Mouse (Mus musculus): ENCODE data around the gene Creb5. TPM values are rescaled to one million over a fixed set of nuclear protein-coding genes. Genes with fewer than 3 reads are reported as not detected.

Creb5 gene
- polyA plus RNA-seq, 2 experiments from 2014 or later = 0.52 TPM; not detected in 1

- no peak for ATAC-seq
Observed at GRCm38 (mm10) chr6:53596402-53596801, 309.3 kb downstream of the Creb5 start.

DNA sequence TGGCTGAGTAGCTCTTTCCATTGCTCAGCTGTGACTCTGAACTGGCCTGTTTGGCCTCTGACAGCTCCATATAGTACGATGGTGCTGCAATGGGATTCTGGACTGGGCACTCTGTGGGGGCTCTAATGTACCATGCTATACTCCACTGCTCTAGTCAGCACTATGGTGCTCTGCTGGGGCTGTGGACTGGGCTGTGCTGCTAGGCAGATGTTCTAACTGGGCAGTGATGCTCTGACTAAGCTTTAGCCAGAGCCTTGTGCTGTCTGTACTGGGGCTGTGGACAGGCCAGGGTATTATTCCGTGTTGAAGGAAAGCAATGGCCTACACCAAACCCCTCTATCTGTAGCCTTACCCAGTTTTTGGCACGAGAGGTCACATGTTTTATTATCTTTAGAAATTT is 316.0 kb downstream of the Creb5 start:
- no peak for ATAC-seq

DNA sequence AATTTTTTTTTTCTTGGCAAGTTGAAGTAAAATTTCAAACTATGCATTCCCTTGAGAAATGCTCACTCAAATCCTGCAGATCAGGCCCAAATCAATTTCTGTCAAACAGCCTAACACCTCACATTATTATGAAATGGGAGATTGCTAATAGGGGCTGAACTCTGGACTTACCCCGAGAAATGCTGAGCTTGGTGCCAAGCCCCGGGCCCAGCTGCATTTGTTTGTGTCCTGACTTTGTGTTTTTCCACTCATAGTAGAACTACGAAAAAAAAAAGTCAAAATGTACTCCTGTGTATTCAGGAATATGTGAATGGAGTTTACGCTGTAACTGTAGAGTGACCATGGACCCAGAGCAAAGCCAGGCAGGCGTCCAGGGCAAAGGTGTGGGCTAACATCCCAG is 316.6 kb downstream of the Creb5 start:
- no peak for ATAC-seq

- ATAC-seq = no peak
Observed at GRCm38 (mm10) chr6:53604386-53604785, 317.3 kb downstream of the Creb5 start.

GRCm38 (mm10) chr6:53605184-53605583 is 318.1 kb downstream of the Creb5 start:
- ATAC-seq = no peak

DNA sequence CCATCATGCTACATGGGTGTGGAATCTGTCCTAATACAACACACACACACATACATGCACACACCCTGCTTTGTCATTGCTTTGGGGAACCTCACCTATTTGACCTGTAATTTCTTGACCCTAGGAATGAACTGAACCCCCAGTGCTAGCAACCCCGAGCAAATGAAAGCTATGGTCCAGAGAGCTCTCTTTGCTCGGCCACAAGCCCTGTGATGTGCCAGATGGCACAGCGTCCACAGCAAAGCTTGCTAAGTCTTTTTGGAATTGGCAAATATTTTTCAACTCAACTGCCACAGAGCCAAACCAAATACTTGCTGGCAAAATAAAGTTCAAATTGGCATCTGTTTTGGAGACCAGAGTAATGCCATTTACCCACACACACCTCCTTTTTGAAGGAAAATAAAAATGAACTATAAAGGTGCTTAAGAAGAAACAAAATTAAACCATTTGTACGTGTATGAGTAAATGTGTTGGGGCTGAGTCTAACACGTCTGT is 324.4 kb downstream of the Creb5 start:
- ATAC-seq = no peak

DNA sequence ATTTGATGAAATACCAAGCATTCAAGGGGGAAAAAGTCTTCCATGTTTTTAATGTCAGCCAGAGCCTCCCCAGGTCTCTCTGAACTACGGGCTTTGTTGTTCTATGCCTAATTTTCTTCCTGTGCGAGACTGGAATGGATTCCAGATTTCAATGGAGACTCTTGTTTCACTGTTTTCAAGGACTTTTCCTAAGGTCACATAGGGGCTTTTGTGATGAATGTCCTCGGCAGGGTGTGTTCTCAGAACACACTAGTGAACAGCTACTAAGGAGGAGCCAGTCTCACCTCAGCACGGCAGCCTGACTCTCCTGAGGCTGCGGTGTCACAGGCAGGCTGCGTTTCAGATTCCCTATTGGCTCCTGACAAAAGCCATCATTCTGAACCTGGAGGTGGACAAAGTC is 325.6 kb downstream of the Creb5 start:
- no peak for ATAC-seq

DNA sequence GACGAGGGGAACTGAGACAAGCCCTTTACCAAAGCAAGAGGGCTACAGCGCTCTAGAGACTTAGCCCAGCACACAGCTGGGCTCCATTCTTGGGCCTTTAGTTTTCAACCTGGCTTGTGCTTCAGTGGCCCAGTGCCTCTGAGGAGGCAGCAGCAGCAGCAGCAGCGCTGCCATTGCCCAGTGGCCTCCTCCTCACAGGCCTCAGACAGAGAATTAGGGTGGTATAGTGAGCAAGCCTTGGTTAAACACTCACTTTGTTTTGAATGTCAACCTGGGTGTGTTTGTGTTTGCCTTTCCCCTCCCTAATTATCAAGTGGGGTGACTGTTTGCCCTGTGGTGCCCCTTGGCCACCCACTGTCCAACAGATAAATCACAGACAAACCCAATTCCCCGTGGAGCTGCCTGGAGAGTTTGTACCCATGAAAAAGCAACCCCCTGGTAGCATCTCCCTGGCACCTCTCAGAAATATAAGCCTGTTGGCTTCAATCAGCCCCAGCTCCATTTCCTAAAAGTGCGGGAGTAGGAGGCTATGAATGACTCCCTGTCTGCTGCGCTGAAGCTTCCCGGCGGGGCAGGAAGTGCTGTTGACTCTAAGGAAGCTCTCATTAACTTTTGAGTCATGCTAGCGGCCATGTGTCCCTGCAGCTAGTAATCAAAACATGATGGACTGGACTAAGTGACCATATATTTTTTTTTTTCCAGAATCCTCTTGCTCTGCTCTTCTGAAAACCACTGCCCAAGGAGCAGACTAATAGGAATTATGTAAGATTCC is 328.6 kb downstream of the Creb5 start:
- no peak for ATAC-seq

DNA sequence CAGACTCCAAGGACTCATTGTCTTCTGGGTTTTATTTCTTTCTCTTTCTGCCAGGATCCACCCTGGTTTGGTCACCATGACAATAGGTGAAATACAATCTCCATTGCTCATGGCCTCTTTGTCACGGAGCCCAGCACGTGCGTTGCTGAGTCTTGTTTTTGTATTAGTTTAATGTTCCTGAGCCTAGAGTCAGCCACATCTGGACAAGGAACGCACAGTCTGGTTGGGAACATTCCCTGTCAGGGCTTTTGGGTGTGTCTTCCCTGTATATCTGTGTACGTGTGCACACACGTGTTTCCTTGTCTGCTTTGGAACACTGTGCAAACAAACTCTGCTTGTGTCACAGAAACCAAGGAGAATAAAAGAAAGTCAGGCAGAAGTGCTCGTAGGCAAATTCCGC is 331.1 kb downstream of the Creb5 start:
- no peak for ATAC-seq

DNA sequence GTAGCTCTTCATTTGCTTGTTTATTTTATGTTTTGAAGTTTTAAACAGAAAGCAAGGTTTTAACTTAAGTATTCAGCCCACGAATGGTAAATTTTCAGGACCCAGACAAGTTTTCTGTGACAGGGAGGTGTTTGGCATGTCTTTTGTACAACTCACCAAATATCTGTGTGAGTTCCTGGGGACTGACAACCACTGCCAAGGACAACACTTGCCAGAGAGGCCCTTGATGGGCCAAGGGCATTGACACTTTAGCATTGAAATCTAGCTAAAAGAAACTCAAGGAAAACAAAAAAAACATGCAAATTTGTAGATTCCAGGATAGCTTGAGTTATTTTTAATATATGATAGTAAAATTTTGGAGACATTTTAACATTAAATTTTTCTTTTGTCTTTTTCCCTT is 332.6 kb downstream of the Creb5 start:
- no peak for ATAC-seq

DNA sequence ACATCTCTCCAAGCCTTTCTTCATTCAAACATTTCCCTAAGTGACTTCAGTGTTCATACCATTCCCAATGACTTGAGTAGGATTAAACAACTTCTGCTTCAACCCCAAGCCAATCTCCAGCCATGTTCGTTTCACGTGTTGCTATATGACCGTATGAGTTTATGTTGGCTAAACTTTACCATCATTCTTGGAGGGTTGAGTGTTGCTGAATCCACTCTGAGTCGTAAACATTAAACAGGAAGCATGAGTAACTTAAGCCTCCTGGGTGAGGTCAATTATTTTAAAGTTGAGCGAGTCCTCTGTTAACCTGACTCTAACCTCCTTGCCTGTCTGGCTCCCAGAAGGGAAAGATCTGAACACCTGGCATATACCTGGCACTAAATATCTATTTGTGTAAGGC is 334.2 kb downstream of the Creb5 start:
- ATAC-seq = no peak

DNA sequence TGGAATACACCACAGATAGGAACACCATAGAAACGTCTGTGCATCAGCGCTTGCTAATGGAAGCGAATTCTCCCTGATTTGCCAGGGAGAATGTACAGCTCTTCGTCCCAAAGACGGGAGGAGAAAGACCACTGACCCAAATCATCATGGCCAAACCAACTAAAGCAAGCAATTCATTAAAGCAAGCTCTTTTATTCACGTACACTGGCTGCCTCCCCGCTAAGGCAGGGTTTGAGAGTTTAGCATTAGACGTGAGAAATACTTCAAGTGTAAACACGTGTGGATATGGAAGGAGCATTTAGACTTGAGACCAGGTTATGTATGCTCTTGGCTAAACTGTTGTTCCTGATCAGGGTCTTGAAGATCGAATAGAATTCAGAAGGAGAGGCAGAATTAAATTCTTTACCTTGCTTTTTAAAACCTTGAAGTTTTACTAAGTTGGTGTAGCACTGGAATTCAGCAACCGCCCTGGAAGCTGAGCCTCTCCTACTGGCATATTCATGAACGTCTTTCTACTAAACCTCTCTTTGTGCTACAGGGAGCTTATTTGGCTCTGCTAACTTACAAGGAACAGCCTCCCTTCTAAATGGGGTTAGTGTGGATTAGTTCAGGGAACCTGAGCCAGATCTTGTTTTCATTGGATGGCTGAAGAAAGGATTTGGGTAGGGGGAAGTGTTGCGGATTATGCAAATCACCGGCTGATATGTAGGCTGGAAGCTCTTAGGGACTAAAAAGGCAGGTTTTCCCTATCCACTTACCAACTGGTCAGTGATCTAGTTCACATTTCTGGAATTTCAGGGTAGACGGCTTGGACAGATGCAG is 337.6 kb downstream of the Creb5 start:
- ATAC-seq = no peak

DNA sequence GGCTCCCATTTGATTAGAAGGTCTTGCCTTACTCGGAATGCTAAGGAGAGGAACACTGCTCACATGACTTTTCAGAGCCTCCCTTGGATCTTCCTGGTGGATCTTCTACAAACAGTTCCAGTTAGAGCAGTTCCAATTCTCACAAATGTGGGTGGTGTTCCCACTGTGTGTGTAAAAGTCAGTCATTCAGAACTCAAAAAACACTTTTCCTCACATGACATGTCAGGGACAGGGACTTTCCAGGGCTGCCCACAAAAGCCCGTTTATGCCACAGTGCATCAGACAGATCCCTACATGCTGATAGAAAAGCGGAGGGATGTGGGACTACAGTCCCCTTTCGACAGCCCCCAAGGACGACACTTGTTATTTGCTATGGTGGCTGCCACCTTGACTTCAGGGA is 339.0 kb downstream of the Creb5 start:
- ATAC-seq = no peak

GRCm38 (mm10) chr6:53628714-53629113 is 341.6 kb downstream of the Creb5 start:
- no peak for ATAC-seq

GRCm38 (mm10) chr6:53635453-53635852 is 348.4 kb downstream of the Creb5 start:
- ATAC-seq = no peak

- ATAC-seq = no peak
Observed at GRCm38 (mm10) chr6:53637356-53638351, 350.6 kb downstream of the Creb5 start.

DNA sequence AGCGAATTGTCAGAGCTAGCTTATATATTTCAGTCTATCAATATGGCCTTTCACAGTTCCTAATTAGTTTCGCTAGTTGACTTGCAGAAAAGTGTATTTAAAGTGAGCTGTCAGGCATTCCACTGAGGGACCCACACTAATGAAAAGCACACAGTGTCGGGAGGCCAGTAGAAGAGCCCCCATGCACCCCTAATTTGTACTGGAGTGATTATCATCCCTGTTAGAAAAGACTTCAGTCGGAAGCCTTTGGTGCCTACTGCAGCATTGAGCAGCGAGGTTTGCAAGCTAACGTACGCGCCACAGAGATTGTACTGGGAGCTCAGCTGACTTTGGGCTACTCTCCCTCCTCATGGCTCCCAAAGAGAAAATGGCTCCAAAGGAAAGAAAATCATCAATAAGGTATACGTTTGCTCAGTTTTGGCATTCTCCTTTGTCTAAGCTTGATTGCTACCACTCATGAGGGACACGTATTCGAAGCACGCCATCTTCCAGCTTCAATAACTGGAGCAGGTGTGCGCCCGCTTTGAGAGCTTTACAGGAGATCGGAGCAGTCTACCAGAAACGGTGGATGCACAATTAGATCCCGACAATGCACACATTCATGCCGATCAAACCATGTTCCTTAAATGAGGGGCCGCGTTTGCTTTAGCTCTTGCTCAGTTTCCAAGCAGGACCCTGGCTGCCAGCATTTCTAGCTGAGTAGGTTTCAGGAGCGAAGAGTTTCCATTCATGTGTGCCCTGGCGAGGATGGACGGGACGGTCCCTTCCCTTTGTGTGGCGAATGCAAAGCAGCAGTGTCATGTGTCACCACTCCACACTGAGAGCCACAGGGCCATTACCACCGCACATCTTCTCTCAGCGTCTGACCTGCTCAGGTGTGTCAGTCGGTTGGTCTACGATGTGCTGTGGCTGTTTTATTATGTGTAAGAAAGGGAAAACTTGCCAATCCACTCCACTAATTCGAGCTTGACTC is 354.8 kb downstream of the Creb5 start:
- ATAC-seq = no peak

DNA sequence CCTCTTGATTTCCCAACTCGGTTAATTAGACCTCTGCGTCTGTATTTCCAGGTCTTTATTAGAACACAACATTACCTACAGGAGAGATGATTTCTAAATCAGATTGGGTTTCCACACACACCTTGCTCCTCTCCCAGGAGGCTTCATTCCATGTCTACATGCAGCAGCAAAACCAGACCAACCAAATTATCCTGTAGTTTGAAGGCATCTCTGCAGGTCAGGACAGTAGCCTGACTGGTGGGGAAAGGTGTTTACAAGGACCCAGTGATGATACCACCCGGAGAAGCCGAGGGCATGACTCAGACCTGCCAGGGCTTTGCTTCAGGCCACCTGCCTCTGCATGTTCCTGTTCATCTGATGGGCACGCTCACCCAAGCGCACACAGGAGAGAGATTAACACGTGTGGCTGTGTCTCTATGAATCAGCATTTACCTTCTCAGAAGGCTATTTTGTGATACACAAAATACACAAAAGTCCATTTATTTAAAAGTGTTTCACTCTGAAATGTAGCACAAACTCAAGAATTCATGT is 355.8 kb downstream of the Creb5 start:
- ATAC-seq = no peak

GRCm38 (mm10) chr6:53643481-53643880 is 356.4 kb downstream of the Creb5 start:
- ATAC-seq = no peak

DNA sequence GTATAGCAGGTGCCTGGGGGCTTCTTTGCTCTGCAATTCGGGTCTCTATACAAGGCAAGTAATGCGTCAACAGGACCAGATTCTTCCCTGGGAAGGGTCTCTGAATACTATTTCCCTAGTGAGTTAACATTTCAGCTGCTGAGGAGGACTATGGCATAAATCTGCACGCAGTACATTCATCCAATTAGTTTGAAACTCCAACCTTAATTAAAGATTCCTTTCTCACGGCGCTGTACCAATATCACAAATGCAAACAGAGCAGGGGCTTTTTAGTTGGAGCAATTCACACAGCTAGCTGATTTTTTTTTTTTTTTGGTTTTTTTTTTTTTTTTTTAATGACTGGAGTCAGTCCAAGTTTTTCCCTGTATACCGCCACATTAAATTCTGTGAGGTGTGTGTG is 357.0 kb downstream of the Creb5 start:
- ATAC-seq = no peak

DNA sequence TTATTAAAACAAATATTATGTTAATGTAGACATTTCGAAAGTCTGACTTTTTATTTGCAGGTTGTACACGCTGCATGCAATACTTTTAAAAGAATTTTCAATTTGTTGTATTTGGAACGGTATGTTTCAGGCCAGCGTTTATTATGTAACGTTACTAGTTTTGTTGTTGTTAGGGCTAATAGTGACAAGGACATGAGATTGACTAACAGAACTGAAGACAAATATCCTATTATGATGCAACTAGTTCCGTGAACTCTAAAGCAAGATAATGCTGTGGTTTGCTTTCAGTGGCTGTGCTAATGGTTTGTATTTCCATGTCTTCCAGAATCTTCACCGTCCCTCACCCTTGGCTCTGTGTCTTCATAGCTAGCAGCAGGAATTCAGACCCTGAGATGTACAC is 357.9 kb downstream of the Creb5 start:
- no peak for ATAC-seq

Measured in activated CD4-positive, CD25-positive, alpha-beta regulatory T cell, adult 4 months (primary cell).